Mouse (Mus musculus) stomach, embryonic 14.5 days (tissue): Measurements from ENCODE around the gene Tppp2. TPM values are rescaled to one million over a fixed set of nuclear protein-coding genes. Genes with fewer than 3 reads are reported as not detected.

Source experiments
- ATAC-seq: fragments of 200-750 bp; cut with Nextera tagmentation; 2 replicates; pipeline ENCODE4 v1.8.0; 2017; ENCODE audit warnings: low read depth, moderate TSS enrichment; ENCODE audit not compliant: insufficient number of reproducible peaks, insufficient read depth, low FRiP score
- H3K27ac ChIP-seq: fragments of 300-500 bp; sonication (generic); 2 replicates; pipeline ENCODE4 v1.5.1; 2014; ENCODE audit warnings: mild to moderate bottlenecking, low read length, moderate library complexity, mixed read lengths
- H3K27me3 ChIP-seq: fragments of 300-500 bp; sonication (generic); 2 replicates; pipeline ENCODE4 v1.6.1; 2014; ENCODE audit warnings: low read length, control low read depth, mixed read lengths; ENCODE audit not compliant: control insufficient read depth, insufficient read depth
- H3K36me3 ChIP-seq: fragments of 300-500 bp; sonication (generic); 2 replicates; pipeline ENCODE4 v1.6.1; 2014; ENCODE audit warnings: mild to moderate bottlenecking, control low read depth, low read length, moderate library complexity, mixed read lengths; ENCODE audit not compliant: control insufficient read depth, insufficient read depth
- H3K4me1 ChIP-seq: fragments of 300-500 bp; sonication (generic); 2 replicates; pipeline ENCODE4 v1.6.1; 2014; ENCODE audit warnings: low read length, control low read depth, mixed read lengths; ENCODE audit not compliant: control insufficient read depth, insufficient read depth
- H3K4me2 ChIP-seq: fragments of 300-500 bp; sonication (generic); replicated peaks from 2 replicates; pipeline ENCODE4 v1.6.1; 2014; ENCODE audit warnings: low read depth, low read length, control low read depth
- H3K4me3 ChIP-seq: fragments of 300-500 bp; sonication (generic); 2 replicates; pipeline ENCODE4 v1.5.1; 2014; ENCODE audit warnings: low read depth, low read length, control low read depth
- H3K9ac ChIP-seq: fragments of 300-500 bp; sonication (generic); replicated peaks from 2 replicates; pipeline ENCODE4 v1.6.1; 2014; ENCODE audit warnings: low read depth, mild to moderate bottlenecking, control low read depth, low read length, moderate library complexity, mixed read lengths
- H3K9me3 ChIP-seq: fragments of 300-500 bp; sonication (generic); 2 replicates; pipeline ENCODE4 v1.6.1; 2016; ENCODE audit warnings: low read depth, low read length, control low read depth; ENCODE audit not compliant: control insufficient read depth
- WGBS: fragments of 180-500 bp; shearing (Covaris S2); extraction: QIAGEN DNeasy Blood & Tissue Kit; methylation state at CpG from one replicate; pipeline ENCODE4 v1.1.7; 2014; 5-methylcytosine and 5-hydroxymethylcytosine counted together
- polyA plus RNA-seq: library from polyadenylated mRNA; unstranded; fragments of >200 nt; fragmentation: Nextera tagmentation; extraction: Ambion mirVana; gene quantifications from 2 replicates; pipeline ENCODE4 v1.2.1, GENCODE M21; 2014

Tppp2 gene
- polyA plus RNA-seq, 1 experiment from 2014 or later, result not detected

- Histone ChIP-seq H3K9me3 (no peaks in the 10 kb centered on the region; the same call in 1 of the 2 replicates), H3K27ac (no peak overlapping the region), H3K4me2 (no peak overlapping the region), H3K4me1 (no peaks in the 10 kb centered on the region), H3K27me3 (no peaks in the 10 kb centered on the region), H3K9ac (no peak overlapping the region), H3K36me3 (no peaks in the 10 kb centered on the region), H3K4me3 (no peak overlapping the region)
- ATAC-seq, result no peak
- WGBS, result 63% methylated on average over 7 of the region's 7 CpGs
These were observed 24.0 kb downstream of the Tppp2 start for GRCm38 (mm10) chr14:51942236-51942635.

GRCm38 (mm10) chr14:51943336-51943735 lies 25.1 kb downstream of the Tppp2 start:
- Histone ChIP-seq H3K36me3 (no peaks in the 10 kb centered on the region), H3K9me3 (no peaks in the 10 kb centered on the region; the same call in 1 of the 2 replicates), H3K4me1 (no peaks in the 10 kb centered on the region), H3K27ac (no peak overlapping the region), H3K9ac (no peak overlapping the region), H3K4me2 (no peak overlapping the region), H3K27me3 (no peaks in the 10 kb centered on the region), H3K4me3 (no peak overlapping the region)
- WGBS, result 75% methylated on average over 6 of the region's 6 CpGs
- no peak for ATAC-seq

GRCm38 (mm10) chr14:51960316-51960715 lies 42.1 kb downstream of the Tppp2 start:
- WGBS, result 87% methylated on average over 2 of the region's 2 CpGs
- Histone ChIP-seq H3K27ac (no peak overlapping the region), H3K9me3 (no peaks in the 10 kb centered on the region), H3K4me2 (no peak overlapping the region), H3K4me1 (no peaks in the 10 kb centered on the region), H3K36me3 (no peaks in the 10 kb centered on the region), H3K9ac (no peak overlapping the region), H3K4me3 (no peak overlapping the region), H3K27me3 (no peaks in the 10 kb centered on the region)
- ATAC-seq, result no peak

GRCm38 (mm10) chr14:51967400-51967799 lies 49.2 kb downstream of the Tppp2 start:
- no peak for ATAC-seq
- H3K27ac ChIP-seq, result no peak overlapping the region
- no peak overlapping the region for H3K4me2 ChIP-seq
- no peaks in the 10 kb centered on the region for H3K4me1 ChIP-seq
- H3K9me3 ChIP-seq, result no peaks in the 10 kb centered on the region
- H3K36me3 ChIP-seq, result no peaks in the 10 kb centered on the region
- no peaks in the 10 kb centered on the region for H3K27me3 ChIP-seq
- H3K9ac ChIP-seq, result no peak overlapping the region
- 68% methylated on average over 3 of the region's 3 CpGs for WGBS
- H3K4me3 ChIP-seq, result no peak overlapping the region

Other genes starting within 250 kb of the Tppp2 start
- not detected in 2 replicates for gene Gm17079, start 223.0 kb upstream of the Tppp2 start, polyA plus RNA-seq
- gene Gm5800, start 201.2 kb upstream of the Tppp2 start, polyA plus RNA-seq, result not detected in 2 replicates
- not detected in 2 replicates for gene Ang4, start 144.8 kb upstream of the Tppp2 start, polyA plus RNA-seq
- not detected in 2 replicates for gene AY358078, start 118.4 kb upstream of the Tppp2 start, polyA plus RNA-seq
- not detected in 2 replicates for gene Ear6, start 64.7 kb upstream of the Tppp2 start, polyA plus RNA-seq
- gene Mettl17, start 33.6 kb upstream of the Tppp2 start, polyA plus RNA-seq, result 56.3 and 63.4 TPM in 2 replicates
- gene Slc39a2, start 25.5 kb upstream of the Tppp2 start, polyA plus RNA-seq, result 0.30 and 0.55 TPM in 2 replicates
- gene Ndrg2, start 4.3 kb upstream of the Tppp2 start, polyA plus RNA-seq, result 54.6 and 59.3 TPM in 2 replicates
- gene Rnase13, start 4.3 kb downstream of the Tppp2 start, polyA plus RNA-seq, result not detected in 2 replicates
- 116 and 118 TPM in 2 replicates for gene Arhgef40, start 66.3 kb downstream of the Tppp2 start, polyA plus RNA-seq
- 0.62 and 2.0 TPM in 2 replicates for gene Tmem253, start 97.2 kb downstream of the Tppp2 start, polyA plus RNA-seq
- 30.8 and 32.8 TPM in 2 replicates for gene Zfp219, start 102.3 kb downstream of the Tppp2 start, polyA plus RNA-seq
- not detected in 2 replicates for gene Olfr221, start 124.0 kb downstream of the Tppp2 start, polyA plus RNA-seq
- gene Hnrnpc, start 185.6 kb downstream of the Tppp2 start, polyA plus RNA-seq, result 586 and 599 TPM in 2 replicates
- gene Rpgrip1, start 192.3 kb downstream of the Tppp2 start, polyA plus RNA-seq, result 54.3 and 67.1 TPM in 2 replicates